Mouse (Mus musculus): Measurements from ENCODE around the gene Phf7.

Gene Phf7

GRCm38 (mm10) chr14:31251084-31251604 lies at the start of gene Phf7, which contains the start of gene Bap1:
Gene Phf7, minus strand, starts transcription at chr14:31251317.
Gene Bap1, plus strand, starts transcription at chr14:31251450.
- peak; percentile 93 to 96 for DNase-seq (ENCODE audit: low spot score in 2 of 2)

- no peak for DNase-seq (ENCODE audit: low spot score in 2 of 2)
Observed at GRCm38 (mm10) chr14:31285728-31286127, 34.6 kb upstream of the Phf7 start.

- peak; percentile 66 to 81 for DNase-seq (ENCODE audit: low spot score in 2 of 2)
Observed at GRCm38 (mm10) chr14:31272164-31272563, 21.0 kb upstream of the Phf7 start.

GRCm38 (mm10) chr14:31271121-31271520 lies 20.0 kb upstream of the Phf7 start:
- no peak for DNase-seq (ENCODE audit: low spot score in 2 of 2)

GRCm38 (mm10) chr14:31269456-31270100 lies 18.5 kb upstream of the Phf7 start:
- DNase-seq (ENCODE audit: low spot score in 2 of 2), result peak; percentile 70 to 81

- DNase-seq (ENCODE audit: low spot score in 2 of 2), result no peak
Observed at GRCm38 (mm10) chr14:31268301-31269001, 17.3 kb upstream of the Phf7 start.

GRCm38 (mm10) chr14:31267649-31268048 lies 16.5 kb upstream of the Phf7 start:
- no peak for DNase-seq (ENCODE audit: low spot score in 2 of 2)

GRCm38 (mm10) chr14:31260932-31261331 lies 9.8 kb upstream of the Phf7 start:
- no peak for DNase-seq (ENCODE audit: low spot score in 2 of 2)

GRCm38 (mm10) chr14:31260374-31260773 lies 9.3 kb upstream of the Phf7 start:
- DNase-seq (ENCODE audit: low spot score in 2 of 2), result no peak

GRCm38 (mm10) chr14:31258476-31259050 lies 7.4 kb upstream of the Phf7 start:
- DNase-seq (ENCODE audit: low spot score in 2 of 2), result no peak

GRCm38 (mm10) chr14:31252091-31252490 lies 974 bp upstream of the Phf7 start:
- DNase-seq (ENCODE audit: low spot score in 2 of 2), result no peak

GRCm38 (mm10) chr14:31251626-31252025 lies 509 bp upstream of the Phf7 start:
- DNase-seq (ENCODE audit: low spot score in 2 of 2), result no peak

GRCm38 (mm10) chr14:31250222-31251083 lies 664 bp downstream of the Phf7 start:
- DNase-seq (ENCODE audit: low spot score in 2 of 2), result no peak

GRCm38 (mm10) chr14:31248396-31248795 lies 2.7 kb downstream of the Phf7 start:
- no peak for DNase-seq (ENCODE audit: low spot score in 2 of 2)

GRCm38 (mm10) chr14:31245946-31246345 lies 5.2 kb downstream of the Phf7 start:
- no peak for DNase-seq (ENCODE audit: low spot score in 2 of 2)

GRCm38 (mm10) chr14:31244777-31245176 lies 6.3 kb downstream of the Phf7 start:
- DNase-seq (ENCODE audit: low spot score in 2 of 2), result no peak

- DNase-seq (ENCODE audit: low spot score in 2 of 2), result no peak
Observed at GRCm38 (mm10) chr14:31240528-31240927, 10.6 kb downstream of the Phf7 start.

GRCm38 (mm10) chr14:31237101-31237882 lies 13.8 kb downstream of the Phf7 start:
- DNase-seq (ENCODE audit: low spot score in 2 of 2), result no peak

GRCm38 (mm10) chr14:31233996-31234591 lies 17.0 kb downstream of the Phf7 start:
- peak; percentile 55 to 83 for DNase-seq (ENCODE audit: low spot score in 2 of 2)
